Mouse (Mus musculus): ENCODE results near the gene Crb3. TPM values are rescaled to one million over a fixed set of nuclear protein-coding genes. Genes with fewer than 3 reads are reported as not detected.

Crb3 gene
- polyA plus RNA-seq (2015; fragmentation: Illumina TruSeq; extraction: RNeasy Lipid Tissue Mini Kit (QIAGEN cat#74804); ENCODE audit: insufficient read depth, low replicate concordance): 0.84 TPM

DNA sequence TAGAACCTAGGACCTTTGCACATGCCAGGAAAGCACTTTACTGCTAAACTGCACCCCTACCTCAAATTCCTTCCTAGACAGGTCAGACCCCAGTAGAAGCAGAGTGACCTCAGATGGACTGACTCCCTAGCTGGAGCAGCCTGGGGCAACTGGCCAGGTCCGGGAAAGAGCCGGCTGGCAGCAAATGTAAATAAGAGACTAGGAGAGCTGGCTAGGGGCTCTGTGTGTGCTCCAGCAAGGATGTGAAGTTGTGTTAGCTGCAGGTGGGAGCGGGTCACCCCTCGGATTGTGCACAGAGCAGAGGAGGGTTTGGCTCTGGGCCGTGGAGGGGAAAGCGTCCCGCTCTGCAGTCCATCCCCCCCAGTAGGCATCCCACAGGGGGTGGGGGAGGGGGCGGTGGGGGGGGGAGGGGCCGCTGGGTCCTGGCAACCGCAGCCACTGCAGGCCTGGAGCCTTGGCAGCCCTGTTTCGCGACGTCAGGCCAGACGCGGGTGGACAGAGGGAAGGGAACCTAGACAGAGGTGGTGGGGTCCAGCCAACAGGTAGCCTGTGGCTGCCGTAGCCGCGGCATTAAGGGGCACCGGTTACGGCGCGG is at the start of gene Crb3:
TSS of gene Crb3 (plus strand) at position 215 of the 595 bp plus-strand sequence.

GRCm38 (mm10) chr17:57011236-57012141 is 47.4 kb upstream of the Crb3 start, which contains the start of the genes Gtf2f1 and Gm17949:
Gene Gtf2f1, minus strand, starts transcription at chr17:57011288.
Gene Gm17949, plus strand, starts transcription at chr17:57011469.

GRCm38 (mm10) chr17:57030931-57031660 is 27.8 kb upstream of the Crb3 start, which contains the start of gene Khsrp:
Gene Khsrp, minus strand, starts transcription at chr17:57031522.

DNA sequence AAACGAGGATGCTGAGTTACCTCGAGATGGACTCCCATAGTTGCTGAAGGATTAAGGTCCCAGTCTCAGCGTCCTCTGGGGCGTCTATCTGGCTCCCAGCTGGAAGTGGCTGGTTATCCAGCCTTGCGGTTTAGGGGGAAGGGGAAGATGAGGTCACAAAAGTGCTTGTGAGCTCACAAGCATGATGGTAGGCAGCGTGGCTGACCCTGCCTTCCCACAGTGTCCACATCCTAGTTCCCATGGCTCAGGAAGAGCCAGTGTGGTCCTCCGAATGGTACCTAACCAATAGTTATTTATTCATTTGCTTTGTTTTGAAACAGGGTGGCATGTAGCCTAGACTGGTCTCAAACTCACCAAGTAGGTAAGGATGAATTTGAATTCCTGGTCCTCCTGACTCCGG is 17.4 kb upstream of the Crb3 start, which contains the start of gene Slc25a41:
TSS of gene Slc25a41 (minus strand) at position 101 of the 400 bp plus-strand sequence.

DNA sequence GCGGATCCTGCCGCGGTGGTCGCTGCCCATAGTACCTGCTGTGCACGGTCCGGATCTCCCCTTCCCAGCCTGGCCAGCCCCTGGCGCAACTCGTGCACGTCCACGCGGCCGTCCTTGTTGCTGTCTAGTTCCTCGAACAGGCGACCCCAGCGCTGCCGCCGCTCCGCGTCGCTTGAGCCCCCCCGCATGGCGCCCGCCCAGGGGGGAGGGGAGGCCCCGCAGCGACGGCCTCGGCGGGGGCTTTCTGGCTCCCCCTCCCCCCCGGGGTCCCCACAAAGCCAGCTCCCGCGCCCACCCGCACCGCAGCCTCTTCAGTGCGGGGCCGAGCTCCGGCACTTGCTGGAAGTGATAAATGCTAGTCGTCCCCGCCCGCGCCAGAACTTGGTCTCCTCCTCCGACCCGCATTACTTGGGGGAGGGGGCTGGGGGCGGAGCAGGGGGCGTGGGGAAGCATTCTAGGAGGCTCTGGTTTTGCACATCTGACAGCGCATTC is 627 bp downstream of the Crb3 start, which contains the start of gene Slc25a23:
TSS of gene Slc25a23 (minus strand) at position 378 of the 492 bp plus-strand sequence.

GRCm38 (mm10) chr17:57078336-57078735 is 19.4 kb downstream of the Crb3 start, which contains the start of gene Dennd1c:
Gene Dennd1c, minus strand, starts transcription at chr17:57078514.

DNA sequence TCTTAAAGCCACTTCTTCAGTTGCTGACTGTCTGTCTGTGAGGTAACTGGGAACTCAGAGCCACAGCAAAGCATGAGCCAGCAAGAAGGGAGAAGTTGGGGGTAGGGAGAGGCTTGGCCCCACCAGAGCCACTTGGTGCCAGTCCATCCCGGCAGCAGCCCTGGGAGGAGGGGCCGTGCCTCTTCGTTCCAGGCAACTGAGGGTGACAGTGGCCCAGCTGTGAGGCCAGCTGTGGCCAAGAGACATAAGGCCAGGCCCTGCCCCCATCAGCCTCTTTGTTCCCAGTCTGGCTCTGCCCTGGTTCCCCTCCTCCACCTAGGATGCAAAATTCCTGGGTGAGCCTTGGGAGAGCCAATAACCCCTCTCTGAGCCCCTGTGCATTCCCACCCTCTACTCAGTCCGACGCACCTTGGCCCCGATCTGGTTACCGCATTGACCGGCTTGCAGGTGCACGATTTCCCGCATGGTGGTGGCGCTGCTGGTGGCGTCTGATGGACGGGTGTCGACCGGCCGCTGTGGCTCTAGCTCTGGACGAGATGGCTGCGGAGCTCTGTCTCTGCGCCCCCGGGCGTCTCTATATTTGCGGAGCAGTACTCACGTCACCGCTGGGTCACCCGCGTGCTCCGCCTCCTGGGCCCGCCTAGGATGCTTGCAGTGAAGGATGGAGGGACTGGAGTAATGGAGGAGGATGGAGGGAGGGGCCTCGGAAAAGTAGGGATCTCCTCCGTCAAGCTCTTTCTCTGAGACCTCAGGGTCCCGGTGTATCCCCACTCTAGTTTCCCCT is 28.3 kb downstream of the Crb3 start, which contains the start of gene Tubb4a:
TSS of gene Tubb4a (minus strand) at position 734 of the 784 bp plus-strand sequence.

GRCm38 (mm10) chr17:57105181-57106034 is 46.5 kb downstream of the Crb3 start, which contains the start of gene Tnfsf9:
Gene Tnfsf9, plus strand, starts transcription at chr17:57105325.

Other genes with a start within 250 kb of the Crb3 start
- gene Rfx2, start 228.1 kb upstream of the Crb3 start, polyA plus RNA-seq (2015; fragmentation: Illumina TruSeq; extraction: RNeasy Lipid Tissue Mini Kit (QIAGEN cat#74804); ENCODE audit: insufficient read depth, low replicate concordance): 1.8 TPM
- not detected for gene Acsbg2, start 184.7 kb upstream of the Crb3 start, polyA plus RNA-seq (2015; fragmentation: Illumina TruSeq; extraction: RNeasy Lipid Tissue Mini Kit (QIAGEN cat#74804); ENCODE audit: insufficient read depth, low replicate concordance)
- 0.19 TPM for gene 1700061G19Rik, start 183.6 kb upstream of the Crb3 start, polyA plus RNA-seq (2015; fragmentation: Illumina TruSeq; extraction: RNeasy Lipid Tissue Mini Kit (QIAGEN cat#74804); ENCODE audit: insufficient read depth, low replicate concordance)
- gene Mllt1, start 123.7 kb upstream of the Crb3 start, polyA plus RNA-seq (2015; fragmentation: Illumina TruSeq; extraction: RNeasy Lipid Tissue Mini Kit (QIAGEN cat#74804); ENCODE audit: insufficient read depth, low replicate concordance): 8.2 TPM
- not detected for gene Acer1, start 77.0 kb upstream of the Crb3 start, polyA plus RNA-seq (2015; fragmentation: Illumina TruSeq; extraction: RNeasy Lipid Tissue Mini Kit (QIAGEN cat#74804); ENCODE audit: insufficient read depth, low replicate concordance)
- 11.5 TPM for gene Clpp, start 68.8 kb upstream of the Crb3 start, polyA plus RNA-seq (2015; fragmentation: Illumina TruSeq; extraction: RNeasy Lipid Tissue Mini Kit (QIAGEN cat#74804); ENCODE audit: insufficient read depth, low replicate concordance)
- 7.3 TPM for gene Alkbh7, start 61.8 kb upstream of the Crb3 start, polyA plus RNA-seq (2015; fragmentation: Illumina TruSeq; extraction: RNeasy Lipid Tissue Mini Kit (QIAGEN cat#74804); ENCODE audit: insufficient read depth, low replicate concordance)
- not detected for gene Pspn, start 59.1 kb upstream of the Crb3 start, polyA plus RNA-seq (2015; fragmentation: Illumina TruSeq; extraction: RNeasy Lipid Tissue Mini Kit (QIAGEN cat#74804); ENCODE audit: insufficient read depth, low replicate concordance)
- 29.0 TPM for gene Gtf2f1, start 47.8 kb upstream of the Crb3 start, polyA plus RNA-seq (2015; fragmentation: Illumina TruSeq; extraction: RNeasy Lipid Tissue Mini Kit (QIAGEN cat#74804); ENCODE audit: insufficient read depth, low replicate concordance)
- gene Gm17949, start 47.6 kb upstream of the Crb3 start, polyA plus RNA-seq (2015; fragmentation: Illumina TruSeq; extraction: RNeasy Lipid Tissue Mini Kit (QIAGEN cat#74804); ENCODE audit: insufficient read depth, low replicate concordance): not detected
- 40.8 TPM for gene Khsrp, start 27.6 kb upstream of the Crb3 start, polyA plus RNA-seq (2015; fragmentation: Illumina TruSeq; extraction: RNeasy Lipid Tissue Mini Kit (QIAGEN cat#74804); ENCODE audit: insufficient read depth, low replicate concordance)
- not detected for gene Slc25a41, start 17.5 kb upstream of the Crb3 start, polyA plus RNA-seq (2015; fragmentation: Illumina TruSeq; extraction: RNeasy Lipid Tissue Mini Kit (QIAGEN cat#74804); ENCODE audit: insufficient read depth, low replicate concordance)
- gene Slc25a23, start 758 bp downstream of the Crb3 start, polyA plus RNA-seq (2015; fragmentation: Illumina TruSeq; extraction: RNeasy Lipid Tissue Mini Kit (QIAGEN cat#74804); ENCODE audit: insufficient read depth, low replicate concordance): 10.4 TPM
- gene Dennd1c, start 19.4 kb downstream of the Crb3 start, polyA plus RNA-seq (2015; fragmentation: Illumina TruSeq; extraction: RNeasy Lipid Tissue Mini Kit (QIAGEN cat#74804); ENCODE audit: insufficient read depth, low replicate concordance): 128 TPM
- 0.83 TPM for gene Tubb4a, start 28.7 kb downstream of the Crb3 start, polyA plus RNA-seq (2015; fragmentation: Illumina TruSeq; extraction: RNeasy Lipid Tissue Mini Kit (QIAGEN cat#74804); ENCODE audit: insufficient read depth, low replicate concordance)
- gene Tnfsf9, start 46.2 kb downstream of the Crb3 start, polyA plus RNA-seq (2015; fragmentation: Illumina TruSeq; extraction: RNeasy Lipid Tissue Mini Kit (QIAGEN cat#74804); ENCODE audit: insufficient read depth, low replicate concordance): 2.3 TPM
- gene Cd70, start 90.7 kb downstream of the Crb3 start, polyA plus RNA-seq (2015; fragmentation: Illumina TruSeq; extraction: RNeasy Lipid Tissue Mini Kit (QIAGEN cat#74804); ENCODE audit: insufficient read depth, low replicate concordance): not detected
- 6.5 TPM for gene Tnfsf14, start 135.1 kb downstream of the Crb3 start, polyA plus RNA-seq (2015; fragmentation: Illumina TruSeq; extraction: RNeasy Lipid Tissue Mini Kit (QIAGEN cat#74804); ENCODE audit: insufficient read depth, low replicate concordance)
- 530 TPM for gene C3, start 169.0 kb downstream of the Crb3 start, polyA plus RNA-seq (2015; fragmentation: Illumina TruSeq; extraction: RNeasy Lipid Tissue Mini Kit (QIAGEN cat#74804); ENCODE audit: insufficient read depth, low replicate concordance)
- 32.8 TPM for gene Gpr108, start 189.3 kb downstream of the Crb3 start, polyA plus RNA-seq (2015; fragmentation: Illumina TruSeq; extraction: RNeasy Lipid Tissue Mini Kit (QIAGEN cat#74804); ENCODE audit: insufficient read depth, low replicate concordance)
- gene Trip10, start 190.3 kb downstream of the Crb3 start, polyA plus RNA-seq (2015; fragmentation: Illumina TruSeq; extraction: RNeasy Lipid Tissue Mini Kit (QIAGEN cat#74804); ENCODE audit: insufficient read depth, low replicate concordance): 18.0 TPM
- 106 TPM for gene Vav1, start 220.0 kb downstream of the Crb3 start, polyA plus RNA-seq (2015; fragmentation: Illumina TruSeq; extraction: RNeasy Lipid Tissue Mini Kit (QIAGEN cat#74804); ENCODE audit: insufficient read depth, low replicate concordance)